ENCODE assay signal across 7 mouse cellular contexts in the genomic region with DNA sequence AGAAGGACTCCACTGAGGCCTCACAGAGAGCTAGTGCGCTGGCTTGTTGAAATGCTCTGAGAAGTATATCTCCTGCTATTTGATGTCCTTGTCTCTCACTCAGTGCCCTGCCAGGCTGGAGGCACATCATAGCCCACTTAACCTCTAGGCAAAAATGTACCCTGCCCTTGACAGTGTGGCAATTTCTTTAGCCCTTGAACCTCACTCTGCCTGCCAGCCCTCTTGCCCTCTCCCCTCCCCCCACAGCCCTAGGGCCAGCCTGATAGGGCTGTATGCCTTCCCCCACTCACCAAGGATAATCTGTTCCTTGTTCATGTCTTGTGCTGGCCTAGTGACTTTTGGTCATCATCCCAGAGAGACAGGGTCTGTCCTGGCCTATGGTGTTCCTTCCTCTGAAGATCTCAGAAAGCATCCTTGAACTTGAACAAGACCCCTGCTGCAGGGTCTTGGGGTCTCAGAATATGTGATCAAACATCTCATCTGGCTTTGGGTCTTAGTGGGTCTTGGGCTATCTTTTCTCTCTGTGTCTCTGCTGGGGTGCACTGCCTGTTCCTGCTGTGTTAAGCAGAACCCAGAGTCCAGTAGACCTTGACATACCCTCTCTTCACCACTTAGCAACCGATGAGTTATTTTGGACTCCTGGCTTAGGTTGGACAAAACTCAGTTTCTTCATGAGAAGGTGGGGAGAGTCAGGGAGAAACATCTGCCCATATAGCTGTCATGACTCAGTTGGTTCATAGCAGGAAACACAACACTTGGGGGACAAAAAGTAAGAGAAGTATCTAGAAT. TPM values are rescaled to one million over a fixed set of nuclear protein-coding genes. Genes with fewer than 3 reads are reported as not detected.
DNase-seq lines count a peak whose midpoint lies in the region; ATAC-seq and TF ChIP-seq lines count a peak whose summit lies in the region.

No protein-coding gene starts in this region.

- H3K27me3 ChIP-seq in forebrain, postnatal 0 days (ENCODE audit: insufficient read depth, low read length): no peaks in the 10 kb centered on the region
- H3K27me3 ChIP-seq in limb, embryonic 13.5 days: no peaks in the 10 kb centered on the region
- no peaks in the 10 kb centered on the region for H3K27me3 ChIP-seq in stomach, embryonic 16.5 days (ENCODE audit: control insufficient read depth, insufficient read depth, low read length)

- no peaks in the 10 kb centered on the region for H3K9me3 ChIP-seq in forebrain, postnatal 0 days (ENCODE audit: low read length)
- no peaks in the 10 kb centered on the region for H3K9me3 ChIP-seq in limb, embryonic 13.5 days
- H3K9me3 ChIP-seq in stomach, embryonic 16.5 days (replicated peaks; ENCODE audit: control insufficient read depth, low read length): no peaks in the 10 kb centered on the region

- H3K4me3 ChIP-seq in lung, adult 2 months (replicated peaks; ENCODE audit: extremely low read depth, low read depth, low read length): no peak overlapping the region
- H3K4me3 ChIP-seq in forebrain, postnatal 0 days (ENCODE audit: low read depth, low read length): no peak overlapping the region
- peak overlapping the region; percentile 97 for H3K4me3 ChIP-seq in limb, embryonic 13.5 days
- peak overlapping the region; percentile 98 for H3K4me3 ChIP-seq in stomach, embryonic 16.5 days (replicated peaks; ENCODE audit: low read length)

- peak; percentile 10 for DNase-seq in lung, postnatal 36 days
- DNase-seq in lung, adult 2 months: no peak
- DNase-seq in forebrain, postnatal 0 days: no peak
- no peak for DNase-seq in cerebellum, postnatal 36 days

- WGBS in lung, adult 2 months: 64% methylated on average over 2 of the region's 2 CpGs
- 87% methylated on average over 2 of the region's 2 CpGs for WGBS in forebrain, postnatal 0 days
- 89% methylated on average over 2 of the region's 2 CpGs for WGBS in limb, embryonic 13.5 days
- 81% methylated on average over 2 of the region's 2 CpGs for WGBS in stomach, embryonic 16.5 days

- peak overlapping the region; percentile 65 for H3K9ac ChIP-seq in forebrain, postnatal 0 days
- H3K9ac ChIP-seq in limb, embryonic 13.5 days: peak overlapping the region; percentile 92
- H3K9ac ChIP-seq in stomach, embryonic 16.5 days (ENCODE audit: low read length): peak overlapping the region; percentile 74

- H3K27ac ChIP-seq in forebrain, postnatal 0 days (ENCODE audit: low read depth, low read length): no peak overlapping the region
- H3K27ac ChIP-seq in limb, embryonic 13.5 days: no peak overlapping the region
- H3K27ac ChIP-seq in stomach, embryonic 16.5 days (ENCODE audit: low read length): no peak overlapping the region

- H3K4me1 ChIP-seq in lung, adult 2 months (ENCODE audit: control insufficient read depth, insufficient read depth, low read length): no peaks in the 10 kb centered on the region
- H3K4me1 ChIP-seq in forebrain, postnatal 0 days (ENCODE audit: insufficient read depth): peaks cover 6% of the 10 kb centered on the region
- peaks cover 14% of the 10 kb centered on the region for H3K4me1 ChIP-seq in limb, embryonic 13.5 days
- H3K4me1 ChIP-seq in stomach, embryonic 16.5 days (ENCODE audit: control insufficient read depth, insufficient read depth, low read length): peaks cover 9% of the 10 kb centered on the region

- TF ChIP-seq POLR2A in lung, adult 2 months (IDR thresholded peaks at IDR 0.05; ENCODE audit: borderline replicate concordance, extremely low read depth, low read depth, low read length): no peak

- no peak for ATAC-seq in forebrain, postnatal 0 days
- no peak for ATAC-seq in limb, embryonic 13.5 days (ENCODE audit: low FRiP score, low read depth)
- ATAC-seq in stomach, embryonic 16.5 days (ENCODE audit: insufficient read depth, low FRiP score): no peak
- ATAC-seq in activated CD4-positive, CD25-positive, alpha-beta regulatory T cell, adult 4 months: no peak

- no peak for TF ChIP-seq CTCF in lung, adult 2 months (IDR thresholded peaks at IDR 0.05; ENCODE audit: insufficient read depth, low read length)
- no peak for TF ChIP-seq CTCF in forebrain, postnatal 0 days (IDR thresholded peaks at IDR 0.05; ENCODE audit: low read depth)

- H3K4me2 ChIP-seq in forebrain, postnatal 0 days (ENCODE audit: low read depth): peak overlapping the region; percentile 91
- peak overlapping the region; percentile 98 for H3K4me2 ChIP-seq in limb, embryonic 13.5 days (replicated peaks)
- H3K4me2 ChIP-seq in stomach, embryonic 16.5 days (ENCODE audit: low read depth, low read length): peak overlapping the region; percentile 73

- peaks cover 34% of the 10 kb centered on the region for H3K36me3 ChIP-seq in forebrain, postnatal 0 days (ENCODE audit: insufficient read depth)
- H3K36me3 ChIP-seq in limb, embryonic 13.5 days: peaks cover 36% of the 10 kb centered on the region
- H3K36me3 ChIP-seq in stomach, embryonic 16.5 days (ENCODE audit: control insufficient read depth, insufficient read depth, low read length): peaks cover 16% of the 10 kb centered on the region; the same call in 1 of the 2 replicates

RNA-seq across cellular contexts. Expression of a gene that starts 1.4 kb away (rescaled TPM):
- polyA plus RNA-seq in lung, adult 2 months (2012; rRNA removed): 28.2 and 36.1 TPM in 2 replicates
- 57.4 and 70.8 TPM in 2 replicates for total RNA-seq in forebrain, postnatal 0 days (2014; rRNA removed)
- polyA plus RNA-seq in forebrain, postnatal 0 days (2015; fragmentation: Nextera tagmentation; extraction: Ambion mirVana): 24.4 and 28.6 TPM in 2 replicates
- polyA plus RNA-seq in limb, embryonic 13.5 days (2015; fragmentation: Nextera tagmentation; extraction: Ambion mirVana): 24.3 and 26.6 TPM in 2 replicates
- polyA plus RNA-seq in stomach, embryonic 16.5 days (2015; fragmentation: Nextera tagmentation; extraction: Ambion mirVana): 26.2 and 26.3 TPM in 2 replicates
- polyA plus RNA-seq in activated CD4-positive, CD25-positive, alpha-beta regulatory T cell, adult 4 months (2017; shearing (Covaris generic)): 1 to 10 TPM; 1.3 to 7.4 TPM

RNA-seq across cellular contexts. Expression of a gene that starts 6.3 kb away (rescaled TPM):
- 132 and 136 TPM in 2 replicates for polyA plus RNA-seq in lung, adult 2 months (2012; rRNA removed)
- 291 and 292 TPM in 2 replicates for total RNA-seq in forebrain, postnatal 0 days (2014; rRNA removed)
- polyA plus RNA-seq in forebrain, postnatal 0 days (2015; fragmentation: Nextera tagmentation; extraction: Ambion mirVana): 147 and 156 TPM in 2 replicates
- 82.7 and 85.0 TPM in 2 replicates for polyA plus RNA-seq in limb, embryonic 13.5 days (2015; fragmentation: Nextera tagmentation; extraction: Ambion mirVana)
- 107 and 118 TPM in 2 replicates for polyA plus RNA-seq in stomach, embryonic 16.5 days (2015; fragmentation: Nextera tagmentation; extraction: Ambion mirVana)
- 100 to 1,000 TPM in 1 of 2 experiments, 10 to 100 TPM in 1; 80.5 to 105 TPM for polyA plus RNA-seq in activated CD4-positive, CD25-positive, alpha-beta regulatory T cell, adult 4 months (2017; shearing (Covaris generic))

RNA-seq across cellular contexts. Expression of a gene that starts 26.6 kb away (rescaled TPM):
- 49.1 and 55.6 TPM in 2 replicates for polyA plus RNA-seq in lung, adult 2 months (2012; rRNA removed)
- total RNA-seq in forebrain, postnatal 0 days (2014; rRNA removed): 52.2 and 92.4 TPM in 2 replicates
- 40.1 and 44.7 TPM in 2 replicates for polyA plus RNA-seq in forebrain, postnatal 0 days (2015; fragmentation: Nextera tagmentation; extraction: Ambion mirVana)
- 33.1 and 33.5 TPM in 2 replicates for polyA plus RNA-seq in limb, embryonic 13.5 days (2015; fragmentation: Nextera tagmentation; extraction: Ambion mirVana)
- polyA plus RNA-seq in stomach, embryonic 16.5 days (2015; fragmentation: Nextera tagmentation; extraction: Ambion mirVana): 39.0 and 45.8 TPM in 2 replicates
- polyA plus RNA-seq in activated CD4-positive, CD25-positive, alpha-beta regulatory T cell, adult 4 months (2017; shearing (Covaris generic)): 10 to 100 TPM; 15.3 to 18.3 TPM

RNA-seq across cellular contexts. Expression of a gene that starts 50.1 kb away (rescaled TPM):
- 89.2 and 103 TPM in 2 replicates for polyA plus RNA-seq in lung, adult 2 months (2012; rRNA removed)
- 28.0 and 33.6 TPM in 2 replicates for total RNA-seq in forebrain, postnatal 0 days (2014; rRNA removed)
- 20.7 and 24.0 TPM in 2 replicates for polyA plus RNA-seq in forebrain, postnatal 0 days (2015; fragmentation: Nextera tagmentation; extraction: Ambion mirVana)
- polyA plus RNA-seq in limb, embryonic 13.5 days (2015; fragmentation: Nextera tagmentation; extraction: Ambion mirVana): 28.0 and 31.1 TPM in 2 replicates
- 27.7 and 29.0 TPM in 2 replicates for polyA plus RNA-seq in stomach, embryonic 16.5 days (2015; fragmentation: Nextera tagmentation; extraction: Ambion mirVana)
- 1 to 10 TPM; 2.9 to 3.5 TPM for polyA plus RNA-seq in activated CD4-positive, CD25-positive, alpha-beta regulatory T cell, adult 4 months (2017; shearing (Covaris generic))

RNA-seq across cellular contexts. Expression of a gene that starts 50.4 kb away (rescaled TPM):
- polyA plus RNA-seq in lung, adult 2 months (2012; rRNA removed): 131 and 136 TPM in 2 replicates
- total RNA-seq in forebrain, postnatal 0 days (2014; rRNA removed): 129 and 132 TPM in 2 replicates
- polyA plus RNA-seq in forebrain, postnatal 0 days (2015; fragmentation: Nextera tagmentation; extraction: Ambion mirVana): 143 and 148 TPM in 2 replicates
- polyA plus RNA-seq in limb, embryonic 13.5 days (2015; fragmentation: Nextera tagmentation; extraction: Ambion mirVana): 144 and 150 TPM in 2 replicates
- polyA plus RNA-seq in stomach, embryonic 16.5 days (2015; fragmentation: Nextera tagmentation; extraction: Ambion mirVana): 138 and 146 TPM in 2 replicates
- 10 to 100 TPM; 46.4 to 73.2 TPM for polyA plus RNA-seq in activated CD4-positive, CD25-positive, alpha-beta regulatory T cell, adult 4 months (2017; shearing (Covaris generic))

Comparison
In these comparisons a context has a peak if more than half of its experiments do, and no peak if none do; other contexts are left out.
1. H3K4me3 ChIP-seq: peak in limb, embryonic 13.5 days (single experiment) and stomach, embryonic 16.5 days (single experiment); none in lung, adult 2 months (single experiment) and forebrain, postnatal 0 days (single experiment).
2. Peak in every context shown above with its lines, with median percentiles within 50 percentile points of each other: H3K4me2 ChIP-seq and H3K9ac ChIP-seq.